Mouse (Mus musculus) heart, postnatal 14 days (tissue): ENCODE data around the gene Tmem14a. TPM values are rescaled to one million over a fixed set of nuclear protein-coding genes. Genes with fewer than 3 reads are reported as not detected.
A peak's percentile ranks its signal among the peaks of the same experiment; 100 is the strongest.
"Not testable (repeated sequence)": the region's sequence is repeated elsewhere in the genome, so short reads cannot be mapped to it uniquely, and the experiment has no call there.

Experiments used
- DNase-seq, 2 experiments: peaks; one replicate each; pipeline ENCODE4 v3.0.0; 2021 to 2022
- intact Hi-C: fragments of 180-260 bp; cut with DNase I; formaldehyde crosslinking; loops from one replicate; pipeline ENCODE4 v1.15.1; 2025
- total RNA-seq, 2 experiments: library from RNA; stranded (reverse); gene quantifications; 2 replicates each; pipeline ENCODE4 v1.2.3; 2021

Tmem14a gene
- total RNA-seq, 2 experiments from 2014 or later, result 3.0 to 3.2 TPM

DNA sequence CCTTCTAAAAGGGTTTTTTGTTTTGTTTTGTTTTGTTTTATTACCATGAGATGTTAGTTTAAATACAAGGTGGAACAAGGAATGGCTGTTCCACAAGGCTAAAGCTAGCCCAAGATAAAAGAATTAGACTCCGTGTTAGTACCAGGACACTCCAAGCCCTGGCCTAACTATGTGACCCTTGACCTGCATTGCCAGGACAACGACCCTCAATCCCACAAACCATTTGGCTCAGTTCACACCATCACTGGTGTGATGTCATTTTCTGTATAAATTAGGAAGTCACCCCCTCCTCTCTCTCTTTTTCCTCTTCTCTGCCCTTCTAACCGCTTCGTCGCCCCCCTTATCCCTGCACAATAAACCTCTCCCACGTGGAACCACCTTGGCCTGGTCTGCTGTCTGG, 33.3 kb downstream of the Tmem14a start:
- intact Hi-C loops, result no loop called here
- DNase-seq, result no peak

- DNase-seq, result no peak
- intact Hi-C loops, result no loop called here
Observed at GRCm38 (mm10) chr1:21252566-21253302, 34.4 kb downstream of the Tmem14a start.

GRCm38 (mm10) chr1:21253303-21253650, 34.9 kb downstream of the Tmem14a start:
- DNase-seq, result no peak
- intact Hi-C loops, result no loop called here

DNA sequence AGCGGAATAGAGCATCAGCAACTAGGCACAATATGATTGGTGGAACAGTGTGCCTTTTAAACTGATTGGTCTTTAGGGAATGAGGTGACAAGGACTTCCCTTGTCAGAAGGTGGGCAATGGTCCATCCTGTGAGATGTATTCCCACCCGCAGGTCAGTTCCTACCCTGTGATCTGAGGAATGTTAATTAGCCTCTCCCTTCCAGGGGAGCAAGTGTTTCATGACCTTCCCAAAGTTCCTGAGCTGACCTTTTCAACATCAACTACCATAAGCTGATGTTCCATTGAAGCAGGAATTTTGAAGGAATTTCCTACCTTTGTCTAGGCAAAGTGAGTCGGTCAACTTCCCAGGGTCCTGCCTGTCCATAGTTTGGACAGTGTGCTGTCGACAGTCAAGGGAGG, 35.5 kb downstream of the Tmem14a start:
- DNase-seq, result no peak
- intact Hi-C loops, result no loop called here

GRCm38 (mm10) chr1:21255625-21256345, 37.4 kb downstream of the Tmem14a start:
- intact Hi-C loops, result no loop called here
- no peak for DNase-seq

- no peak for DNase-seq
Observed at GRCm38 (mm10) chr1:21256391-21256790, 38.0 kb downstream of the Tmem14a start.

DNA sequence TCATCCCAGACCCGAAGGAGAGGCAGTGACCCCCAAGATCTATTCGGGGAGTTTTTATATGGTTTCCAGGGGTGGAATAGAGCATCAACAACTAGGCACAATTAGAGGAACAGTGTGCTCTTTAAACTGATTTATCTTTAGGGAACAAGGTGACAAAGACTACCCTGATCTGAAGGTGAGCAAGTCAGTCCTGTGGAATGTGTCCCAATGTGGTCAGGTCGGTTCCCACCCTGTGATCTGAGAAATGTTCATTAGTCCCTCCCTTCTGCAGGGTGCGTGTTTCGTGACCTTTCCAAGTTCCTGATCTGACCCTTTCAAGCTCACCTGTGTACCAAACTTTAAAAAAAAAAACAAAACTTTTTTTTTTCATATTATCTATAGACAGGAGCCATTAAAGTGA, 38.5 kb downstream of the Tmem14a start:
- no peak for DNase-seq
- intact Hi-C loops, result no loop called here

More at GRCm38 (mm10) chr1:21256391-21256790, 38.0 kb downstream of the Tmem14a start:
- intact Hi-C loops, result no loop called here

GRCm38 (mm10) chr1:21259981-21260380, 41.6 kb downstream of the Tmem14a start:
- intact Hi-C loops, DNase-seq: not testable (repeated sequence)

- no peak for DNase-seq
- intact Hi-C loops, result no loop called here
Observed at GRCm38 (mm10) chr1:21262401-21262800, 44.0 kb downstream of the Tmem14a start.

- intact Hi-C loops, result no loop called here
- no peak for DNase-seq
Observed at GRCm38 (mm10) chr1:21263986-21264385, 45.6 kb downstream of the Tmem14a start.

DNA sequence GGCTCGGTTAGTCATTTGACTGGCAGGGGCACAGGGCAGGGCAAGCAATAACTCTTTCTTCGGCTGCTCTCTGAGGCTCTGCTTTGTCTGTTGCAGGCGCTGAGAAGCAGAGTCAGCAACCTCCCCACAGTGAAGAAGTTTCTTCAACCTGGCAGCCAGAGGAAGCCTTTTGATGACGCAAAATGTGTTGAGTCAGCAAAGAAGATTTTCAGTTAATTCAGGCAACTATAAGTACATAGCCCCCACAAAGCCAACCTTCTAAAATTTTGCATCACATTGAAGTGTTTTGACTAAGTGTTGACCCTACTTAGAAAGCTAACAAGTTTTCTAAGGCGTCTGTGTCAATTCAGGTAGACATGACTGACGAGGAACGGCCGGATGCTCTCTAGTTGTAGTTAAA, 46.4 kb downstream of the Tmem14a start:
- intact Hi-C loops, result no loop called here
- no peak for DNase-seq

DNA sequence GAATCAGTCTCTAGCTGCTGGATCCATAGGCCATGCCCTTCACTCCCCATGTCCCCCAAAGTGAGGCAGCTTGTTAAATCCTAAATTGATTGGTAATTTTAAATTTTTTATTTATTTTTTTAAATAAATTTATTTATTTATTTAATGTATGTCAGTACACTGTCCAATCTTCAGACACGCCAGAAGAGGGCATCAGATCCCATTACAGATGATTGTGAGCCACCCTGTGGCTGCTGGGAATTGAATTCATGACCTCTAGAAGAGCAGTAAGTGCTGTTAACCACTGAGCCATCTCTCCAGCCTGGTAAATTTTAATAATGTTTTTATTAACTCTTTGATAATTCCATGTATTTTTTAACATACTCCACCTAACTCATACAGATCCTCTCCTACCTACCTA, 48.4 kb downstream of the Tmem14a start:
- DNase-seq, result no peak
- intact Hi-C loops, result no loop called here

DNA sequence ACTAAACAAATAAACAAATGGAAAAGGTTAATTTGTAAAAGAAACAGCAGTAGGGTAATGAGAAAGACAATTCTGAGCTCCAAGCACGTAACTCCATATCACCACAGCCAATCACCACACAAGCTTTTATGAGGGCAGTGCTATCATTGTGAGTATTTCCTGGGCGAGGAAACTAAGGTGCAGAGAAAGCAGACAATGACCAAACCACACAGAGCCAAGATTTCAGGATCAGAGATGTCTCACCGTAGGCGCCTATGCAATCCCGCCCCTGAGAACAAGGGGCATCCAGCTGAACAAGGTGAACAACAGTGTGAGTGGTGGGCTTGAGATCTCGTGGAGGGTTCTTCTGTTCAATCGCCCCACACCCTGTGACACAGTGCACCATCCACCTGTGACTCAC, 49.1 kb downstream of the Tmem14a start:
- intact Hi-C loops, DNase-seq: not testable (repeated sequence)

- DNase-seq, result peak; percentile 85 to 88
- intact Hi-C loops, result loop anchor here (2.0 to 5.0 kb wide), 2 partner anchors 105 to 334 kb away; no protein-coding TSS in a partner anchor
Observed at GRCm38 (mm10) chr1:21271343-21272055, 53.1 kb downstream of the Tmem14a start.

GRCm38 (mm10) chr1:21272056-21272431, 53.7 kb downstream of the Tmem14a start:
- intact Hi-C loops, result loop anchor here (5.0 kb wide), 1 partner anchor 335 kb away; no protein-coding TSS in a partner anchor
- DNase-seq, result peak; percentile 26 to 43

- intact Hi-C loops, result loop anchor here (5.0 kb wide), 1 partner anchor 336 kb away; no protein-coding TSS in a partner anchor
- no peak for DNase-seq
Observed at GRCm38 (mm10) chr1:21273091-21273490, 54.7 kb downstream of the Tmem14a start.

DNA sequence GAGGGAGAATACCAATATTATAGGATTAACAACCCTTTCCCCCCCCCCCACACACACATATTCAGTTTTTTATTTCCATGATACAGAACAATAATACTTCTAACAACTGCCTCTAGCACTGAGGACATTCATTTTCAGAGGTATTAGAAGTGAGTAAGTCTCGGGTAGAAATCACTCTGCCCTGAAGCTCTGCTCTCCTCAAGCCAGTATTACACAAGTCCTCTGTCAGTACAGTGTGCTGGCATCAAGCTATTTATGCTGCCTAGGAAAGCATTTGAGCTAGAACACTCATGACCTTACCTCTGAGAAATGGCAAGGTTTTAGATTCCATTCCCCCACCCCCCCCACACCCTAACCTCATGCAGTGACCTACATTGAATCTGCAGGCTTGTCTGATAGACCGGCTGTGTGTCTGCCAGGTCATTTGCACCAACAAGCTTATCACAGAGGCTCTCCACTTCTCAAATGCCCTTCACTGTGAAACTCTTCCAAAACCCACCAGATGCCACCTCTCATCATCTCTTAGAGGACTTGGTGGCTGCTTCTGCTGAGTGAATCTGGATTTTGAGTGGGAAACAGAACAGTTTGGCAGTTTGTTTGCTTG, 56.2 kb downstream of the Tmem14a start:
- DNase-seq, result peak in 1 of 2 experiments; percentile 4
- intact Hi-C loops, result loop anchor here (5.0 kb wide), 2 partner anchors 67 to 337 kb away; no protein-coding TSS in a partner anchor

- DNase-seq, result not testable (repeated sequence)
- intact Hi-C loops, result loop anchor here (5.0 kb wide), 1 partner anchor 68 kb away; no protein-coding TSS in a partner anchor
Observed at GRCm38 (mm10) chr1:21275366-21275765, 57.0 kb downstream of the Tmem14a start.

GRCm38 (mm10) chr1:21276158-21276557, 57.8 kb downstream of the Tmem14a start:
- intact Hi-C loops, result loop anchor here (5.0 kb wide), 1 partner anchor 69 kb away; no protein-coding TSS in a partner anchor
- DNase-seq, result not testable (repeated sequence)
